Mouse (Mus musculus) adrenal gland, adult (tissue): ENCODE results near the gene Fuca1.
A peak's percentile ranks its signal among the peaks of the same experiment; 100 is the strongest.

Source experiments
- DNase-seq, 2 experiments: peaks; one replicate each; pipeline ENCODE4 v3.0.0; 2022 to 2023; ENCODE audit warnings: low spot score in 1 of 2; ENCODE audit not compliant: inconsistent age in 2 of 2

Gene Fuca1

GRCm38 (mm10) chr4:135921257-135922120 lies 954 bp downstream of the Fuca1 start:
- DNase-seq = peak; percentile 26 to 74

DNA sequence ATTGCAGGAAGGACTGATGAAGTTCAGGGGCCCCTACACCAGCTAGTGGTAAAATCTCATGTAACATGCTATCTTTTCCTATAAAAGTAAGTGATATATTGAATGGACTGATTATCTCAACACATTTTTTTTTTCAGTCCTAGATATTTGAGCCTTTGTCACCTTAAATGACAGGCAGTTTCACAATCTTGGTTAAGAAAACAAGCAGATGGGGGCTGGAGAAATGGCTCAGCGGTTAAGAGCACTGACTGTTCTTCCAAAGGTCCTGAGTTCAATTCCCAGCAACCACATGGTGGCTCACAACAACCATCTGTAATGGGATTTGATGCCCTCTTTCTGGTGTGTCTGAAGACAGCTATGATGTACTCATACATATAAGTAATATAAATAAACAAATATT lies 1.7 kb downstream of the Fuca1 start:
- no peak for DNase-seq

DNA sequence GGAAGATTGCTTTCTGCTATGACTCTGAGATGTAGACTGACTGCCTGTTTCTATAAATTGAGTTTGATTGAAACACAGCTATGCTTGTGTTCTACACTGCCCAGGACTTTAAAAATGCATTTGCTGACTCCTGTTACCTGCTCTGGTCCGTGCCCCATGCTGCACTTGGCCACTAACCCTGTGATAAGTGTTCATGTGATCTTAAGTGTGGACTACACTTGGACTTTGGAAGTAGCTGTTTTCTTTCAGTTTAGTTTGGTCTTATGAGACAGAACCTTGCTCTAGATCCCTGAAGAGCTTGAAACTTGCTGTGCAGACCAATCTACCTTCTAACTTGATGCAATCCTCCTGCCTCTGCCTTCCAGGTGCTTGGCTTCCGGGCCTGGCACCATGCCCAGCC lies 3.9 kb downstream of the Fuca1 start:
- DNase-seq = no peak

- DNase-seq = no peak
These were observed 4.8 kb downstream of the Fuca1 start for GRCm38 (mm10) chr4:135925341-135925740.

DNA sequence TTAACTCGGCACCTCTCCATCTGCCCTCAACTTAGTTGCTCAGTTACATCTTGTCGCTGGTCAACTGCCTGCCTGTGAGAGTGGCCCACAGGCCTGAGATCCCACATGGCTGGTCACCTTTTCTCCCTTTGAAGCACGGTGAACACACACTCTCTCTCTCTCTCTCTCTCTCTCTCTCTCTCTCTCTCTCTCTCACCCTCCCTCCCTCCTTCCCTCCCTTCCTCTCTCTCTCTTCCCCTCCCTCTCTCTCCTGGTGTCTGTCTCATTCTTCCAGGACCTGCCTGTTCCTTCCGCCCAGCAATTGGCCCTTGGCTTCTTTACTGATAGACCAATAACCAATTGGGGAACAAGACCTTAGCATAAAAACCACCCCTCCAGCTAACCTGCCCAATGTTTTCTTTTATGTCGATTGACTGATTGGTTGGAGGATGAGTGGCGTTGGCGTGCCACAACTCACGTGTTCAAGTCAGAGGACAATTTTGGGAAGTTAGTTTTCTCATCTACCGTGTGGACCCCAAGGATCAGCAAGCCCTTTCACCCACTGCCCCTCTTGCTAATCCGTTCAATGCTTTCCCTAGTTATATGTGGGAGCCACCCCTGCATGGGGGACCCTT lies 5.8 kb downstream of the Fuca1 start:
- DNase-seq = no peak

GRCm38 (mm10) chr4:135926861-135927260 lies 6.3 kb downstream of the Fuca1 start:
- no peak for DNase-seq

- DNase-seq = no peak
These were observed 7.8 kb downstream of the Fuca1 start for GRCm38 (mm10) chr4:135928376-135928775.

DNA sequence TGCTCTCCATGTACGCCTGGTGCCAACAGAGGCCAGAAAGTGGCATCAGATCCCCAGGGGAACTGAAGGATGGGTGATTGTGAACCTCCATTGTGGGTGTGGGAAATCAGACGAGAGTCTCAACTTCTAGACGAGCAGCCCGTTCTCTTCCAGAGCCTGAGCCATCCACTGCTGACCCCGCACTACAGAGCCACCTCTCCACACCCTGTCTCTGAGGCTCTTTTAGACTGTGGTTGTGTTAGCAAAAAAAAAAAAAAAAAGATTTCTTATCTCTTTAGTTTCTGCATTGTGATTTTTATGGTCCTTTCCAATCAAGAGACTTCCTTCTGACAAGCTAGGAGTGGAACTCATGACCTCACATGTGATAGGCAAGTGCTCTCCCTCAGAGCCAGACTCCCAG lies 8.9 kb downstream of the Fuca1 start:
- DNase-seq = no peak

DNA sequence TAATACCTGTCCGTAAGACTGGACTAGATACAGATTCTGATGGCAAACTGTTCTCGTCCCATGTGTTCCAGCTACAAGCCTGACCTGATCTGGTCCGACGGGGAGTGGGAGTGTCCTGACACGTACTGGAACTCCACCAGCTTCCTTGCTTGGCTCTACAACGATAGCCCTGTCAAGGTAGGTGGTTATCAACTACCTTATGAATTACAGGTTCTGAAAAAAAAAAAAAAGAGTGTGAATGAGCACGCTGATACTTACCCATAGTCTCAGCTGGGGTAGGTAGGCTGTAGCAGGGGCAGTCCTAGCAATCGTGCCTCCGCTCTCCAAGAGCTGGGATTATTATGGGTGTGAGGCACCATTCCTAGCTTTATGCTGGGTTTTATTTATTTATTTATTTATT lies 9.3 kb downstream of the Fuca1 start:
- DNase-seq = no peak

GRCm38 (mm10) chr4:135930239-135930638 lies 9.7 kb downstream of the Fuca1 start:
- DNase-seq = no peak

GRCm38 (mm10) chr4:135931832-135932231 lies 11.3 kb downstream of the Fuca1 start:
- DNase-seq = peak in 1 of 2 experiments; percentile 61

DNA sequence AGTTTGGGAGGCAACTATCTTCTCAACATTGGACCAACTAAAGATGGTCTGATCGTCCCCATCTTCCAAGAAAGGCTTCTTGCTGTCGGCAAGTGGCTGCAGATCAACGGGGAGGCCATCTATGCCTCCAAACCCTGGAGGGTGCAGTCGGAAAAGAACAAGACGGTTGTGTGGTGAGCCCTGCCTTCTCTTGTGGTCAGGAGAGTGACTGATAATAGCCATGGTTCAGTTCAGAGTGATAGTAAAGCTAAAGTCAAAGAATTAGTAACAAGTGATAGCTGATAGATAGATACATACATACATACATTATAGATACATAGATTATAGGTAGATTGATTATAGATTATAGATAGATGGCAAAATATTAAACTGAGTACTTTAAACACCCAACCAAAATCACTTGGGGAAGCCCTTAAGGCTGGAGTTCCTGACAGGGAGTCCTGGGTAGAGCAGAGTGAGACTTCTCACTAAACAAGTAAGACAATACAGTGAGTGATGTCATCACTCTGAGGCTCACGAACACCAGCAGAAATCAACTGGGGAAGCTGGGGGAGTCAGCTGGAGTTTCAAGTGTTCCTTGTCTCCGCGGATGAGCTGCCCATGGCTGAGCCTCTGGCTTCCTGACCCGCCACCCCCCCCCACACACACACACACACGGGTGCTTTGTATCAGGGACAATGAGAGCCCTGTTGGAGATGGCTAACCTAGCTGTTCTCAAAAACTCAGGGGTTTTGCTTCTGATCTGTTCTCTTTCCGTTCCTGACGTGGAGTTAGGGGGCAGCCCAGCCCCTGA lies 14.4 kb downstream of the Fuca1 start:
- no peak for DNase-seq

DNA sequence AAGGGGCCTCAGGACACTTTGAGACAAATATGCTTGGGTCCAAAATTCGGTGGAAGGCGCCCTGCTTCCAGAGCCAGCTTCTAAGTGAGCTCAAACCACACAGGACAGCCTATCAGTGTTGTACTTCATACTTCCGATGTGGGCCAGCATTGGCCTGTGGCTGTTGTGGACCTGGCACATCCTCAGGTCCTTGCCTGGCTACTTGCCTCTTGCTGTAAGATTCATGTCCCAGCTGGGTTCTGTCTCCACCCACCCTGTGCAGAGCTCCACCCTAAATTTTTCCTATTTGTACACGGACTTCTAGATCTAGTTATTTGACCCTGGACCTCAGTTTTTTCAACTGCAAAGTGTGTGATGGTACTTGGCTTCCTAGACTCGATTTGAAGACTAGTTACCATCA lies 15.0 kb downstream of the Fuca1 start:
- DNase-seq = peak in 1 of 2 experiments; percentile 45

- peak in 1 of 2 experiments; percentile 25 for DNase-seq
These were observed 18.3 kb downstream of the Fuca1 start for GRCm38 (mm10) chr4:135938858-135939257.

- DNase-seq = peak in 1 of 2 experiments; percentile 59
These were observed 20.5 kb downstream of the Fuca1 start for GRCm38 (mm10) chr4:135941026-135941425.

DNA sequence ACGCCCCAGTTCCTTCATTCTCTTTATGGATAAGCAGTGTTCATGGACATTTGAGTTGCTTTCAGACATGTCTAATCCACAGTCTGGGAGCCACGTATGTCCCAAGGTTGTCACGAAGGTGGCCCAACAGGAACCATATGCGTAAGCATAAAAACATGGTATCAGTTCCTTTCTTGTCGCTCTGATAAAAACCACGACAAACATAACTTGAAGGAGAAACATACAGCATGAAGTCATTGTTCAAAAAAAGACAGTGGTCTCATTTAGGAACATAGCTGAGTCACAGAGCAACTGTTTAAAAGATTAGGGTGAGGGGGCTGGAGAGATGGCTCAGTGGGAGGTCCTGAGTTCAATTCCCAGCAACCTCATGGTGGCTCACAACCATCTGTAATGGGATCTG lies 21.7 kb downstream of the Fuca1 start:
- peak in 1 of 2 experiments; percentile 33 for DNase-seq

- no peak for DNase-seq
These were observed 22.9 kb downstream of the Fuca1 start for GRCm38 (mm10) chr4:135943389-135943788.

GRCm38 (mm10) chr4:135945706-135946105 lies 25.2 kb downstream of the Fuca1 start:
- DNase-seq = peak in 1 of 2 experiments; percentile 70

DNA sequence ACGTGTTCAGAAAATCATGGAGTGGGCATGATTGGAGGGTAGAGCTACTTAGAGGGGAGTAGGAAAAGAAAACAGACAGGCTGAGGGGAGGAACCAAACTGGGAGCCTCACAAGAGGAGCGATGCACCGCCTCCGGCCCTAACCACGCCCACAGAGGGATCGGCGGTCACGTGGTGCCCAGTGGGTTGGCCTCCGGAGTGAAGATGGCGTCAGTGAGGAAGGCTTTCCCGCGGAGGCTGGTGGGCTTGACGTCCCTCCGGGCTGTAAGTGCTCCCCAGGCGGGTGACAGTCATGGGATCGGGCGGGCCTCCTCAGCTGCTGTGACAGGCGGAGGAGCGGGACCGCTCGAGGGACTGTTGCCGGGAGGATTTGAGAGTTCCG lies 25.7 kb downstream of the Fuca1 start, which contains the start of gene Hmgcl:
TSS of gene Hmgcl (plus strand) at position 171 of the 381 bp plus-strand sequence.
- DNase-seq = peak; percentile 95 to 98

DNA sequence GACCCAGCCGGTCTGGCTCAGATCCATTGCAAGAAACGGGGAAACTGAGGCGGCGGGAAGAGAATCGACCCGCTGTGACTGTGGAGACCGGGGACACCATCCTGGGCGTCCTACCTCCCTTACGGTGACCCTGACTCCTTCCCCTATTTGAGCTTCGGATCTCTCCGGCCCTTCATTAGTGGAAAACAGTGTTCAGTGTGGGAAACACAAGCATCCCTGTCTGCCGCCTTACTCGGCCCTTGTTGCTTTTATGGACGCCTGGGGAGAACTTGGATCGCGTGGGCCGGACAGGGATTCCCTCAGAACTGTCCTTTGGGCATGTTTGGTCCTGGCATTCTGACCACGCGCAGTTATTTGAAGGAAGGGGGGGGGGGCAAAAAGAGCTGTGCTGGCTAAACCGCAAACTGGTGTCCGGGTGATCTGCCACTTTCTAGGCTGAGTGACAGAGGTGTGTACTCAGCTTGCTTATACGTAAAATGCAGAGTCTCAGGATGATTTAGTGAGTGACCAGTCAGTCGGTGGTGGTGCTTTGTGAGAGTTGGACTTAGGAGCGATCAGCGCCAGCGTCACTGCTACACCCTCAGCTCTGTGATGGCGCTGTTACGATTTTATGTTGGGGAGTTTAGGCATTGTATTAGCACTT lies 26.2 kb downstream of the Fuca1 start:
- peak in 1 of 2 experiments; percentile 69 for DNase-seq

DNA sequence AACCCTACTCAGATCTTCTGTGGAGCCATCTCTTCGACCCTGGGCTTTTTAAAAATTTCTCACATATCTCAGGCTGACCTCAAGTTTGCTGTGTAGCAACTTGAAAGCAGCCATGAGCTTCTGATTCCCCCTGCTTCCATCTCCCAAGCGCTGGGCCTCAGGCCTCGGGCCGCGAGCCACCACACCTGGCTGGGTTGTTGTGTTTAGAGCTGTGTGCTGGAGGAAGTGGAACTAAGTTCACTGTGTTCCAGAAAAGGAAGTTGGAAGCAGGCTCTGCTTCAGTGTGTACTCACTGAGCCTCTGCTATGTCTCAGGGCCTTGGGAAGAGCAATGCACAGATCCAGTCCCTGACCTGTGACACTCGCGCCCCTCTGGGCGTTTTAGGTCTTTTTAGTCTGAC lies 27.6 kb downstream of the Fuca1 start:
- peak in 1 of 2 experiments; percentile 35 for DNase-seq
